Mouse (Mus musculus) urinary bladder, postnatal 25 days (tissue): ENCODE results near the gene Ddit4.

Experiments
- DNase-seq: peaks from one replicate; pipeline ENCODE4 v3.0.0; 2022; ENCODE audit warnings: low spot score

Gene Ddit4

GRCm38 (mm10) chr10:59916649-59917048, 35.0 kb downstream of the Ddit4 start:
- no peak for DNase-seq

- peak; percentile 60 for DNase-seq
These were observed 35.5 kb downstream of the Ddit4 start for GRCm38 (mm10) chr10:59916159-59916558.

- no peak for DNase-seq
These were observed 36.3 kb downstream of the Ddit4 start for GRCm38 (mm10) chr10:59915196-59915962.

GRCm38 (mm10) chr10:59911561-59912198, 40.0 kb downstream of the Ddit4 start:
- DNase-seq = no peak

GRCm38 (mm10) chr10:59911091-59911490, 40.5 kb downstream of the Ddit4 start:
- no peak for DNase-seq

- no peak for DNase-seq
These were observed 42.2 kb downstream of the Ddit4 start for GRCm38 (mm10) chr10:59909357-59909847.

GRCm38 (mm10) chr10:59908776-59909315, 42.8 kb downstream of the Ddit4 start:
- no peak for DNase-seq

GRCm38 (mm10) chr10:59907695-59908299, 43.8 kb downstream of the Ddit4 start:
- no peak for DNase-seq

GRCm38 (mm10) chr10:59907080-59907609, 44.5 kb downstream of the Ddit4 start:
- DNase-seq = no peak

GRCm38 (mm10) chr10:59903170-59903569, 48.5 kb downstream of the Ddit4 start:
- DNase-seq = no peak

GRCm38 (mm10) chr10:59902606-59902990, 49.0 kb downstream of the Ddit4 start:
- DNase-seq = no peak

GRCm38 (mm10) chr10:59901986-59902605, 49.5 kb downstream of the Ddit4 start:
- no peak for DNase-seq

- no peak for DNase-seq
These were observed 50.2 kb downstream of the Ddit4 start for GRCm38 (mm10) chr10:59901463-59901862.

- DNase-seq = no peak
These were observed 50.7 kb downstream of the Ddit4 start for GRCm38 (mm10) chr10:59900939-59901338.

- DNase-seq = no peak
These were observed 51.5 kb downstream of the Ddit4 start for GRCm38 (mm10) chr10:59900174-59900435.
